Mouse (Mus musculus) embryonic facial prominence, embryonic 12.5 days (tissue): ENCODE measurements at regions not wholly inside any gene's neighbourhood (a gene's known extent, or its start where the extent isn't known, plus 50 kb on each side); places are given as distances from the start of the nearest gene placed in this dataset.

Source experiments
- ATAC-seq: fragments of 200-750 bp; cut with Nextera tagmentation; 2 replicates; pipeline ENCODE4 v1.8.0; 2017; ENCODE audit not compliant: insufficient number of reproducible peaks, insufficient read depth, low FRiP score, low TSS enrichment
- H3K27ac ChIP-seq: fragments of 300-500 bp; sonication (generic); 2 replicates; pipeline ENCODE4 v1.5.1; 2016; ENCODE audit warnings: mild to moderate bottlenecking
- H3K27me3 ChIP-seq: fragments of 300-500 bp; sonication (generic); 2 replicates; pipeline ENCODE4 v1.6.1; 2016; ENCODE audit warnings: mild to moderate bottlenecking, moderate library complexity
- H3K36me3 ChIP-seq: fragments of 300-500 bp; sonication (generic); 2 replicates; pipeline ENCODE4 v1.6.1; 2016; ENCODE audit warnings: mild to moderate bottlenecking
- H3K4me1 ChIP-seq: fragments of 300-500 bp; sonication (generic); 2 replicates; pipeline ENCODE4 v1.6.1; 2016
- H3K4me2 ChIP-seq: fragments of 300-500 bp; sonication (generic); replicated peaks from 2 replicates; pipeline ENCODE4 v1.6.1; 2016; ENCODE audit warnings: mild to moderate bottlenecking, moderate library complexity
- H3K4me3 ChIP-seq: fragments of 300-500 bp; sonication (generic); 2 replicates; pipeline ENCODE4 v1.5.1; 2016; ENCODE audit warnings: mild to moderate bottlenecking
- H3K9ac ChIP-seq: fragments of 300-500 bp; sonication (generic); 2 replicates; pipeline ENCODE4 v1.6.1; 2016; ENCODE audit warnings: mild to moderate bottlenecking, moderate library complexity
- H3K9me3 ChIP-seq: fragments of 300-500 bp; sonication (generic); 2 replicates; pipeline ENCODE4 v1.6.1; 2016; ENCODE audit warnings: mild to moderate bottlenecking, moderate library complexity
- WGBS: fragments of 180-500 bp; shearing (Covaris S2); methylation state at CpG from one replicate; pipeline ENCODE4 v1.1.7; 2016; 5-methylcytosine and 5-hydroxymethylcytosine counted together

DNA sequence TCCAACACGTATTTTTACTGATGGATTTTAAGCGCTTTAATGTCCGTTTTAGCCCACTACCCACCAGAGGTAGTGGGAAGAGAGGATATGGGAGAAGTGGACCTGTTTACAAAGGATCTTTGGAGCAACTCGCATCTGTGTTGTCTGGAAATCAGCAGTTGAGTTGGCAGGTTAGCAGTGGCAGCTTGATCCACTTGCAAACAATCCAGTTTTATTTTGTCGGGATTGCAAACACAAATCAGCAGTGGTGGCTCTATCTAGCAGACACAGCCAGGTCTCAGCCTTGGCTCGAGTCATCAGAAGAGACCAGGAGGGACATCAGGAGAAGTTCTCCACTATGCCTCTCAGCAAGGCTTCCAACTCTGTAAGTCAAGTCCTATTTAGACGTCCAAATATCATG lies 57.2 kb upstream of the Epha3 start:
- 86% methylated on average over 7 of the region's 7 CpGs for WGBS
- Histone ChIP-seq H3K9me3 (no peaks in the 10 kb centered on the region), H3K4me1 (no peaks in the 10 kb centered on the region), H3K27me3 (no peaks in the 10 kb centered on the region), H3K9ac (no peak overlapping the region), H3K4me3 (no peak overlapping the region), H3K27ac (no peak overlapping the region), H3K4me2 (no peak overlapping the region), H3K36me3 (no peaks in the 10 kb centered on the region)
- no peak for ATAC-seq
